Mouse (Mus musculus) heart, adult 2 months (tissue): ENCODE results near the gene Ccdc157. TPM values are rescaled to one million over a fixed set of nuclear protein-coding genes. Genes with fewer than 3 reads are reported as not detected.

Experiments used
- DNase-seq, 2 experiments: peaks; one replicate each; pipeline ENCODE4 v3.0.0; 2021
- H3K27ac ChIP-seq: fragments of 200-600 bp; 2 replicates; pipeline ENCODE4 v1.8.1; 2022
- H3K27me3 ChIP-seq: fragments of 200-500 bp; 2 replicates; pipeline ENCODE4 v1.6.1; 2012; ENCODE audit warnings: mild to moderate bottlenecking, low read length, inconsistent platforms, mixed read lengths; ENCODE audit not compliant: control insufficient read depth, insufficient read depth
- H3K36me3 ChIP-seq: fragments of 200-500 bp; 2 replicates; pipeline ENCODE4 v1.6.1; 2012; ENCODE audit warnings: low read length, inconsistent platforms; ENCODE audit not compliant: control insufficient read depth, insufficient read depth
- H3K4me1 ChIP-seq: fragments of 200-500 bp; 2 replicates; pipeline ENCODE4 v1.6.1; 2011; ENCODE audit warnings: low read length; ENCODE audit not compliant: control insufficient read depth, insufficient read depth
- H3K4me3 ChIP-seq: fragments of 200-600 bp; 2 replicates; pipeline ENCODE4 v1.8.1; 2022
- H3K79me2 ChIP-seq: fragments of 200-500 bp; replicated peaks from 2 replicates; pipeline ENCODE4 v1.6.1; 2012; ENCODE audit warnings: mild to moderate bottlenecking, inconsistent platforms, low read length, moderate library complexity, mixed read lengths; ENCODE audit not compliant: control insufficient read depth, insufficient read depth
- H3K9ac ChIP-seq: fragments of 200-500 bp; 2 replicates; pipeline ENCODE4 v1.6.1; 2012; ENCODE audit warnings: low read depth, mild to moderate bottlenecking, control low read depth, inconsistent platforms, low read length, mixed read lengths
- CTCF ChIP-seq: fragments of 200-600 bp; IDR thresholded peaks from 2 replicates; pipeline ENCODE4 v1.8.1; 2022; ENCODE audit warnings: antibody characterized with exemption, mild to moderate bottlenecking, moderate library complexity
- EP300 ChIP-seq: fragments of 200-500 bp; IDR thresholded peaks from 2 replicates; pipeline ENCODE4 v1.6.1; 2011; ENCODE audit warnings: low read depth, low read length, control low read depth; ENCODE audit not compliant: insufficient read depth
- POLR2A ChIP-seq: fragments of 200-500 bp; IDR thresholded peaks from 2 replicates; pipeline ENCODE4 v1.6.1; 2011; ENCODE audit warnings: mild to moderate bottlenecking, low read depth, low read length, control low read depth; ENCODE audit not compliant: insufficient read depth
- WGBS: fragments of 180-500 bp; shearing (Covaris S2); methylation state at CpG from one replicate; pipeline ENCODE4 v1.1.7; 2018; 5-methylcytosine and 5-hydroxymethylcytosine counted together
- intact Hi-C: fragments of 180-260 bp; cut with DNase I; formaldehyde crosslinking; loops from one replicate; pipeline ENCODE4 v1.15.1; 2025
- polyA plus RNA-seq: library from polyadenylated mRNA; depleted of rRNA; stranded (reverse); fragments of >200 nt; gene quantifications from 2 replicates; pipeline ENCODE4 v1.2.3, GENCODE M21; 2012
- total RNA-seq, 2 experiments: library from RNA; stranded (reverse); gene quantifications; 2 replicates each; pipeline ENCODE4 v1.2.3; 2021

Ccdc157 gene
- total and polyA plus RNA-seq, 3 experiments = 4.5 to 6.7 (median 4.6) TPM

DNA sequence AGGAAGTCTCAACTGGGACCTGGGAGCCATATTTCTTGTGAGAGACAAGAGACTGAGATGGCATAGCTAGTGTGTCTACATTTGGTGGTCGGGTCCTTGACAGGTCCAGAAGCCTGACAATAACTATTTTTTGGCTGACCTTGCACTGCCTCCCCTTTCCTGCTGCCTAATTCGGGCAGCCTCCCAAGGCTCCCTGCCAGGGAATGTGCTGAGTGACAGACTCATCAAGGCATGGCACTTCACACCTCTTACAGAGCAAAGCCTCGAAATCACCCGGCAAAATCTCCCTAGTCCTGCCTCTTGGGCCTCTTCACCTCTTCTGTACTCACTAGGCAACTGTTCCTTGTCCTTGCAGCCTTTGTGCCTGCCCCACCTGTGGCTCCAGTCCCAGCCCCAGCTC, 17.6 kb upstream of the Ccdc157 start:
- Histone ChIP-seq H3K4me1 (peaks cover 7% of the 10 kb centered on the region), H3K4me3 (no peak overlapping the region), H3K79me2 (no peaks in the 10 kb centered on the region), H3K27ac (peak overlapping the region; percentile 32), H3K36me3 (peaks cover 31% of the 10 kb centered on the region), H3K9ac (no peak overlapping the region), H3K27me3 (no peaks in the 10 kb centered on the region)
- intact Hi-C loops = no loop called here
- peak; percentile 63 to 73 for DNase-seq
- WGBS = 45% methylated on average over 4 of the region's 4 CpGs
- no peak for TF ChIP-seq CTCF
- no peak for TF ChIP-seq POLR2A
- peak; percentile 67 for TF ChIP-seq EP300

GRCm38 (mm10) chr11:4174586-4174985, 14.5 kb upstream of the Ccdc157 start:
- 24% methylated on average over 5 of the region's 5 CpGs for WGBS
- peak; percentile 77 to 87 for DNase-seq
- H3K27ac ChIP-seq = peak overlapping the region; percentile 40
- intact Hi-C loops = no loop called here
- peaks cover 29% of the 10 kb centered on the region for H3K36me3 ChIP-seq
- H3K4me3 ChIP-seq = no peak overlapping the region
- TF ChIP-seq EP300 (peak; percentile 86; the same call in 1 of the 2 replicates), CTCF (peak; percentile 22; the same call in 1 of the 2 replicates), POLR2A (no peak)
- H3K27me3 ChIP-seq = no peaks in the 10 kb centered on the region
- H3K4me1 ChIP-seq = peaks cover 7% of the 10 kb centered on the region
- no peaks in the 10 kb centered on the region for H3K79me2 ChIP-seq
- H3K9ac ChIP-seq = no peak overlapping the region

DNA sequence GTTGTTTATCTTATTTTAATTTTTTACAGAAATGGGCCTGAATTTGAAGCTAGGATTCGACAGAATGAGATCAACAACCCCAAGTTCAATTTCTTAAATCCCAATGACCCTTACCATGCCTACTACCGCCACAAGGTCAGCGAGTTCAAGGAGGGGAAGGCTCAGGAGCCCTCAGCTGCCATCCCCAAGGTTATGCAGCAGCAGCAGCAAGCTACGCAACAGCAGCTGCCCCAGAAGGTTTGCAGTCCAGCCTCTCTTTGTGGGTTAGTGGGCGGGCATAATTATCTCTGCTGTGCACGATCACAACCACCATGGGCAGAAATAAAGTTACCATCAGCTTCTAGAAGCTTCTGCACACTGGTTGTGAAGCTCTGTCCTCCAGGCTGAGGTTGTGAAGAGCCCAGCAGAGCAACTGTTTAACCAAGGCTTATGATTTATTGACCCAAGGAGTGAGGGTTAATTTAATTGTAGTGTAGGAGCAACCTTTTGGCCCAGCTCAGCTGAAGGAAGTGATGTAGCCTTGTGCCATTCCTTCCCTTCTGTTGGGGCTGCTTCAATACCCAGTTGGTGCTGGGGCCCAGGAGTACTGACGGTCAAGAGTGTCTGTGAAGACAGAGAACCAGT, 6.5 kb upstream of the Ccdc157 start:
- WGBS = 91% methylated on average over 7 of the region's 7 CpGs
- DNase-seq = no peak
- Histone ChIP-seq H3K27ac (no peak overlapping the region), H3K36me3 (peaks cover 23% of the 10 kb centered on the region), H3K79me2 (peaks cover 1% of the 10 kb centered on the region; the same call in 1 of the 2 replicates), H3K4me1 (peaks cover 1% of the 10 kb centered on the region), H3K4me3 (no peak overlapping the region), H3K9ac (no peak overlapping the region), H3K27me3 (no peaks in the 10 kb centered on the region)
- no peak for TF ChIP-seq CTCF
- TF ChIP-seq EP300 = no peak
- TF ChIP-seq POLR2A = no peak
- intact Hi-C loops = no loop called here

DNA sequence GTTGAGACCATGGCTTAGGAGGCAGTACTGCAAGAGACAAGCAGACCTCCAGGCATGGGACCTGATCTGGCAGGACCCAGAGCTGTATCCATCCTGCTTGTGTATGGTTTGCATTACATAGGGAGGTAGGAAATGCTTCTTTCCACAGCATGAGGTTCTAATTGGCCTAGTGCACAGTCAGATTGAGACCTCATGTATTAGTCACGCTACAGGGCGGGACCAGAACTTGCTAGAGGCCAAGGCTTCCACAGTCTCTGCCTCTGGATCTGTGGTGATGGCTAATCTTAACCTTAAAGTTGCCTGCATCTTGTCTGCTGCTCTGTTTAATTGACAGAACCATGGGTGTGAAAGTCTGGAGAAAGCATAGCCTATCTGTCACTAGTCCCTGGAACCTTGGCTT, 4.6 kb upstream of the Ccdc157 start:
- TF ChIP-seq EP300 (no peak), CTCF (no peak), POLR2A (no peak)
- peaks cover 24% of the 10 kb centered on the region for H3K36me3 ChIP-seq
- H3K27ac ChIP-seq = no peak overlapping the region
- H3K4me1 ChIP-seq = peaks cover 5% of the 10 kb centered on the region
- no peak overlapping the region for H3K9ac ChIP-seq
- intact Hi-C loops = no loop called here
- DNase-seq = no peak
- no peak overlapping the region for H3K4me3 ChIP-seq
- H3K27me3 ChIP-seq = no peaks in the 10 kb centered on the region
- WGBS = 82% methylated on average over 2 of the region's 2 CpGs
- peaks cover 1% of the 10 kb centered on the region; the same call in 1 of the 2 replicates for H3K79me2 ChIP-seq

GRCm38 (mm10) chr11:4160758-4161480, 826 bp upstream of the Ccdc157 start:
- Histone ChIP-seq H3K9ac (peak overlapping the region; percentile 90), H3K27me3 (no peaks in the 10 kb centered on the region), H3K79me2 (no peaks in the 10 kb centered on the region), H3K27ac (peak overlapping the region; percentile 89), H3K36me3 (peaks cover 21% of the 10 kb centered on the region), H3K4me3 (peak overlapping the region; percentile 89), H3K4me1 (peaks cover 7% of the 10 kb centered on the region)
- no peak for TF ChIP-seq EP300
- TF ChIP-seq POLR2A = no peak
- TF ChIP-seq CTCF = no peak
- intact Hi-C loops = loop anchor here (2.0 kb wide), 2 partner anchors 26 to 58 kb away; partner anchors contain the start of genes Castor1 and Rnf215
- peak in 1 of 2 experiments; percentile 17 for DNase-seq
- 4% methylated on average over 15 of the region's 15 CpGs for whole genome bisulfite sequencing

DNA sequence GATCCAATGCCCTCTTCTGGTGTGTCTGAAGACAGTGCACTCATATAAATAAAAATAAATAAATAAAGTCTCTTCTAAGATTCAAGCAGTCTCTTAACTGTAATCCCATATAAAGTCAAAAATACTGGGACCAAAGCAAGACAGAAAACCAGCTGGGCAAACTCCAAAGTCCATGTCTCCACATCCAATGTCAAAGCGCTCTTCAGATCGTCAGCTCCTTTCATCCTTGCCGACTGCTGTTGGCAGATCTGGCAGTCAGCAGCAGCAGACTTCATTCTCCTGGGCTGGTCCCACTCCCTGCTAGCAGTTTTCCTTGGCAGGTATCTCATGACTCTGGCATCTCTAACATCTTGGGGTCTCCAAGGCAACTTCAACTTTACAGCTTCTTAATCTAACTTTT, 1.4 kb downstream of the Ccdc157 start:
- Histone ChIP-seq H3K4me1 (peaks cover 7% of the 10 kb centered on the region), H3K27ac (no peak overlapping the region), H3K36me3 (peaks cover 16% of the 10 kb centered on the region), H3K9ac (no peak overlapping the region), H3K27me3 (no peaks in the 10 kb centered on the region), H3K4me3 (no peak overlapping the region), H3K79me2 (no peaks in the 10 kb centered on the region)
- DNase-seq = no peak
- TF ChIP-seq POLR2A = no peak
- TF ChIP-seq EP300 = no peak
- TF ChIP-seq CTCF = no peak
- 64% methylated on average over 3 of the region's 3 CpGs for WGBS
- intact Hi-C loops = no loop called here
